Mouse (Mus musculus): ENCODE measurements around the gene Adcy9. TPM values are rescaled to one million over a fixed set of nuclear protein-coding genes. Genes with fewer than 3 reads are reported as not detected.

The Adcy9 gene
- polyA plus RNA-seq, 1 experiment from 2014 or later = 1.3 TPM

- DNase-seq (ENCODE audit: low spot score) (no peak), ATAC-seq (replicated peaks; ENCODE audit: low FRiP score, low read depth) (no peak)
- 83% methylated on average over 4 of the region's 4 CpGs for WGBS
- Histone ChIP-seq H3K27me3 (ENCODE audit: insufficient read depth, low read length) (no peaks in the 10 kb centered on the region), H3K4me2 (ENCODE audit: low read length) (no peak overlapping the region), H3K9me3 (replicated peaks; ENCODE audit: low read length) (no peaks in the 10 kb centered on the region), H3K36me3 (ENCODE audit: insufficient read depth, low read length) (0 out of 2 replicates have a peak, but pooled peaks cover 3% of the 10 kb centered on the region), H3K4me1 (replicated peaks; ENCODE audit: insufficient read depth, low read length) (no peaks in the 10 kb centered on the region), H3K27ac (no peak overlapping the region), H3K4me3 (replicated peaks; ENCODE audit: low read depth, low read length) (no peak overlapping the region), H3K9ac (ENCODE audit: low read depth, low read length) (no peak overlapping the region)
- TF ChIP-seq CTCF (IDR thresholded peaks at IDR 0.05; ENCODE audit: low read depth) = no peak
Measured at GRCm38 (mm10) chr16:4307795-4308194, 112.5 kb downstream of the Adcy9 start.

- Histone ChIP-seq H3K9ac (ENCODE audit: low read depth, low read length) (no peak overlapping the region), H3K9me3 (replicated peaks; ENCODE audit: low read length) (no peaks in the 10 kb centered on the region), H3K4me1 (replicated peaks; ENCODE audit: insufficient read depth, low read length) (no peaks in the 10 kb centered on the region), H3K4me3 (replicated peaks; ENCODE audit: low read depth, low read length) (no peak overlapping the region), H3K4me2 (ENCODE audit: low read length) (no peak overlapping the region), H3K27ac (no peak overlapping the region), H3K27me3 (ENCODE audit: insufficient read depth, low read length) (no peaks in the 10 kb centered on the region), H3K36me3 (ENCODE audit: insufficient read depth, low read length) (0 out of 2 replicates have a peak, but pooled peaks cover 3% of the 10 kb centered on the region)
- DNase-seq (ENCODE audit: low spot score) (peak; percentile 62), ATAC-seq (replicated peaks; ENCODE audit: low FRiP score, low read depth) (peak; percentile 61; the same call in 1 of the 2 replicates)
- peak; percentile 79 for TF ChIP-seq CTCF (IDR thresholded peaks at IDR 0.05; ENCODE audit: low read depth)
- 67% methylated on average over 12 of the region's 12 CpGs for WGBS
Measured at GRCm38 (mm10) chr16:4304176-4304922, 115.9 kb downstream of the Adcy9 start.

DNA sequence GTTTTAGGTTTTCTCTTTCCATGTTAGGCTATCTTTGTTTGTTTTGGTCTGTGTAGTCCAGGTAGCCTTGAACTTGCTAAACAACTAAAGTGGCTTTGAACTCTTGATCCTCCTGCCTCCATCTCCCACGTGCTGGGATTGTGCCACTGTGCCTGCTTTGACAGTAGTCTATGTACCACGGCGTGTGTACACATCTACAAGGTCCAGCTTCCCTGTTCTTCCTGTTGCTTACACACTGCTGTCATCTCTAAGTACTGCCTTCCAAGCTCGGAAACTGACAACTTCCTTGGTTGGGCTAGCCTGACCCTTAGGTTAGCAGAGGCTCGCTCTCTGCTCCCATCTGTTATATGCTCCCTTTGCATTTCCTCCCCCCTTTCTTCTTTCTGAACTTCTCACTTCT is 116.7 kb downstream of the Adcy9 start:
- ATAC-seq (replicated peaks; ENCODE audit: low FRiP score, low read depth) (no peak), DNase-seq (ENCODE audit: low spot score) (no peak)
- Histone ChIP-seq H3K4me2 (ENCODE audit: low read length) (no peak overlapping the region), H3K4me1 (replicated peaks; ENCODE audit: insufficient read depth, low read length) (no peaks in the 10 kb centered on the region), H3K9ac (ENCODE audit: low read depth, low read length) (no peak overlapping the region), H3K9me3 (replicated peaks; ENCODE audit: low read length) (no peaks in the 10 kb centered on the region), H3K27me3 (ENCODE audit: insufficient read depth, low read length) (no peaks in the 10 kb centered on the region), H3K36me3 (ENCODE audit: insufficient read depth, low read length) (0 out of 2 replicates have a peak, but pooled peaks cover 3% of the 10 kb centered on the region), H3K27ac (no peak overlapping the region), H3K4me3 (replicated peaks; ENCODE audit: low read depth, low read length) (no peak overlapping the region)
- WGBS = 77% methylated on average over 5 of the region's 5 CpGs
- no peak for TF ChIP-seq CTCF (IDR thresholded peaks at IDR 0.05; ENCODE audit: low read depth)

DNA sequence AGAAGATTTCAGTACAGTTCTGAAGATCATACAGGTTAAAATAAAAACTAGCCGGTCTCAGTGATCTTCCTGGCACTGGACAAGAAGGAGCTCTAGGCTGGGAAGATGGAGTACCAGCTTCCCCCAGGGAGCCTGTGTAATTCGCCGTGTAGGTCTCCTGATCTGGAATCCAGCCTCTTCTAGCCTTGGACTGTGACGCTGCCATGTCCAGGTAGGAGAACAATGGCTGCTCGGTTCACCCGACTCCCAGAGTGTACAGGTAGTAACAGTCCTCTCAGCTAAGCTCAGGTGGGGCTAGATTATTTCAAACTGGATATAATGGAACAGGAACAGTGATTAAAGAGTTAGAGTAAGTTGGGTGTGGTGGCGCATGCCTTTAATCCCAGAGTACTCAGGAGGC is 120.0 kb downstream of the Adcy9 start:
- 88% methylated on average over 7 of the region's 7 CpGs for WGBS
- Histone ChIP-seq H3K4me3 (replicated peaks; ENCODE audit: low read depth, low read length) (no peak overlapping the region), H3K4me2 (ENCODE audit: low read length) (no peak overlapping the region), H3K36me3 (ENCODE audit: insufficient read depth, low read length) (no peaks in the 10 kb centered on the region), H3K27me3 (ENCODE audit: insufficient read depth, low read length) (no peaks in the 10 kb centered on the region), H3K4me1 (replicated peaks; ENCODE audit: insufficient read depth, low read length) (no peaks in the 10 kb centered on the region), H3K27ac (no peak overlapping the region), H3K9me3 (replicated peaks; ENCODE audit: low read length) (no peaks in the 10 kb centered on the region), H3K9ac (ENCODE audit: low read depth, low read length) (no peak overlapping the region)
- ATAC-seq (replicated peaks; ENCODE audit: low FRiP score, low read depth) (no peak), DNase-seq (ENCODE audit: low spot score) (no peak)
- TF ChIP-seq CTCF (IDR thresholded peaks at IDR 0.05; ENCODE audit: low read depth) = no peak

DNA sequence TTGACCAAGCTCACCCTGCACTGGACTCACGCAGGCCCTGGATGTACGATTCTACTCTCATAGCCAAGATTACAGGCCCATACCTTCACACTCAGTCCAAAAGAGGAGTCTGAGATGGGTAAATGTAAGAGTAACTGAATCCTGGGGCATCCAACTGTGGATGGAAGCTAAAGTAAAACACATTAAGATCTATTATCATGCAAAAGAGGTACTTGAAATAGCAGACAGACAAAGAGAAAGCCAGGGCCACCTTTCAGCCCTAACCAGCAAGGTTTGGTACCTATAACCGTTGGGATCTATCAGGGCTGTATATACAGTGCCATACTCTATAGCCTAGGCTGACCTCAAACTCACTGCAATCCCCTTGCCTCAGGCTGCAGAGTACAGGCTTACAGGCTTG is 127.0 kb downstream of the Adcy9 start:
- TF ChIP-seq CTCF (IDR thresholded peaks at IDR 0.05; ENCODE audit: low read depth) = no peak
- H3K36me3 ChIP-seq (ENCODE audit: insufficient read depth, low read length) = 0 out of 2 replicates have a peak, but pooled peaks cover under 1% of the 10 kb centered on the region
- no peaks in the 10 kb centered on the region for H3K9me3 ChIP-seq (replicated peaks; ENCODE audit: low read length)
- no peak overlapping the region for H3K27ac ChIP-seq
- H3K4me3 ChIP-seq (replicated peaks; ENCODE audit: low read depth, low read length) = no peak overlapping the region
- no peaks in the 10 kb centered on the region for H3K27me3 ChIP-seq (ENCODE audit: insufficient read depth, low read length)
- no peak overlapping the region for H3K4me2 ChIP-seq (ENCODE audit: low read length)
- DNase-seq (ENCODE audit: low spot score) = no peak
- WGBS = 88% methylated on average over 3 of the region's 3 CpGs
- no peak overlapping the region for H3K9ac ChIP-seq (ENCODE audit: low read depth, low read length)
- no peak for ATAC-seq (replicated peaks; ENCODE audit: low FRiP score, low read depth)
- H3K4me1 ChIP-seq (replicated peaks; ENCODE audit: insufficient read depth, low read length) = no peaks in the 10 kb centered on the region

- H3K4me2 ChIP-seq (ENCODE audit: low read length) = no peak overlapping the region
- no peaks in the 10 kb centered on the region for H3K4me1 ChIP-seq (replicated peaks; ENCODE audit: insufficient read depth, low read length)
- 0 out of 2 replicates have a peak, but pooled peaks cover 3% of the 10 kb centered on the region for H3K36me3 ChIP-seq (ENCODE audit: insufficient read depth, low read length)
- H3K9me3 ChIP-seq (replicated peaks; ENCODE audit: low read length) = no peaks in the 10 kb centered on the region
- ATAC-seq (replicated peaks; ENCODE audit: low FRiP score, low read depth) (no peak), DNase-seq (ENCODE audit: low spot score) (peak; percentile 36)
- no peak overlapping the region for H3K27ac ChIP-seq
- peak; percentile 70 for TF ChIP-seq CTCF (IDR thresholded peaks at IDR 0.05; ENCODE audit: low read depth)
- no peak overlapping the region for H3K9ac ChIP-seq (ENCODE audit: low read depth, low read length)
- H3K27me3 ChIP-seq (ENCODE audit: insufficient read depth, low read length) = no peaks in the 10 kb centered on the region
- no peak overlapping the region for H3K4me3 ChIP-seq (replicated peaks; ENCODE audit: low read depth, low read length)
Measured at GRCm38 (mm10) chr16:4289507-4289906, 130.8 kb downstream of the Adcy9 start.
